Mouse (Mus musculus) heart, postnatal 0 days (tissue): ENCODE measurements around the gene Tjp3.

Experiments
- CTCF ChIP-seq: IDR thresholded peaks from 2 replicates; pipeline ENCODE4 v1.5.1; 2016; ENCODE audit warnings: antibody characterized with exemption, control low read depth, low read depth
- EP300 ChIP-seq: IDR thresholded peaks from 2 replicates; pipeline ENCODE4 v1.6.1; 2016; ENCODE audit warnings: antibody characterized with exemption, low read depth

- TF ChIP-seq CTCF (no peak), EP300 (no peak)
These were observed 38.6 kb upstream of the Tjp3 start for GRCm38 (mm10) chr10:81330007-81330406.
